Mouse (Mus musculus) heart, adult 2 months (tissue): Measurements from ENCODE around the gene Angptl2.

Experiments used
- CTCF ChIP-seq: fragments of 200-600 bp; IDR thresholded peaks from 2 replicates; pipeline ENCODE4 v1.8.1; 2022; ENCODE audit warnings: antibody characterized with exemption, mild to moderate bottlenecking, moderate library complexity
- POLR2A ChIP-seq: fragments of 200-500 bp; IDR thresholded peaks from 2 replicates; pipeline ENCODE4 v1.6.1; 2011; ENCODE audit warnings: mild to moderate bottlenecking, low read depth, low read length, control low read depth; ENCODE audit not compliant: insufficient read depth

- TF ChIP-seq CTCF (no peak), POLR2A (no peak)
Observed at GRCm38 (mm10) chr2:33187874-33188273, 28.0 kb upstream of the Angptl2 start.
